Mouse (Mus musculus): ENCODE data around the gene Laptm4a. TPM values are rescaled to one million over a fixed set of nuclear protein-coding genes. Genes with fewer than 3 reads are reported as not detected.
A peak's percentile ranks its signal among the peaks of the same experiment; 100 is the strongest.

Gene Laptm4a
- polyA plus RNA-seq, 1 experiment from 2014 or later, result 292 TPM

DNA sequence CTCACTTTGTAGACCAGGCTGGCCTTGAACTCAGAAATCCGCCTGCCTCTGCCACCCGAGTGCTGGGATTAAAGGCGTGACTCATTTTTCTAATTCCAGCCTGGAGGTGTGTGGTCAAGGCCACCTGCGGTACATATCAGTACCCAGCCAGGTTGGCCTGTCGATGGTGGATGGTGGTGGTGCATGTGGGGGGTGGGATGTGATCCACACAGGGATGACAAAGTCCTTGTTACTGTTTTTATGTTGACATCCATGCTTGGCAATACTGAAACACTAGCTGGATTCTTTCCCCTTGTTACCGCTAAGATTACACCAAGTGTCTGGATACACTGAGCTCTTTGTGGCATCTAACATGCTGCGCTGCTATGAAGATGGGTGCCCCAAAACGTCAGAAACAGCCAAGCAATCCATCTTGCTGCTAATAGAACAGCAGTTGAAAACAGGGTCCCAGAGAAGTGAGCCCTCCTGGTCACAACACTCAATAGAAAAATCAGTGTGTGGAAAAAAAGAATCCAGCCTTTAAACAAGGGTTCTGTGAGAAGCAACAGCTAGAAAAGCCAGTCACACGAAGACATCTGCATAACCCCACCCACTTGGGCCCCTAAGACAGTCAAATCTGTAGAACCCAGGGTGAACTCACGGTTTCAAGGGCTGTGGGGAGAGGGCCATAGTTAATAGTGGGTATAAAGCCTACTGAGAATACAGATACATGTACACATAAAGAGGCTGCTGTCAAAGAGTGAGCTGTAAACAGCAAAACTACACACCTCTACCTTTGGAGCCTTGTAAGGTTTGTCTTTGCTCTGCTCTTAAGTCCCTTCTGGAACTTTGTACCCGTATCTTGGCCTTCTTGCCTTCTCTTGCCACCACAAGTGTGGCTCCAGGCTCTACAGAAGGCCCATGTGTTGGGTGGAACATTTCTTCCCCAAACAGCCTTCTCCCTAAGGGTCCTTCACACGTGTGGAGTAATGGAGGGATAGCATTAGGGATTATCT lies 18.8 kb downstream of the Laptm4a start:
- Histone ChIP-seq H3K27me3 (no peaks in the 10 kb centered on the region), H3K27ac (replicated peaks) (no peak overlapping the region), H3K9ac (replicated peaks) (no peak overlapping the region), H3K4me3 (no peak overlapping the region), H3K4me2 (replicated peaks) (no peak overlapping the region), H3K9me3 (no peaks in the 10 kb centered on the region), H3K4me1 (no peaks in the 10 kb centered on the region), H3K36me3 (peaks cover 40% of the 10 kb centered on the region)
- ATAC-seq (replicated peaks), result 0 out of 2 replicates have a peak, but pooled peaks have one; percentile 19
- WGBS, result 69% methylated on average over 12 of the region's 12 CpGs

DNA sequence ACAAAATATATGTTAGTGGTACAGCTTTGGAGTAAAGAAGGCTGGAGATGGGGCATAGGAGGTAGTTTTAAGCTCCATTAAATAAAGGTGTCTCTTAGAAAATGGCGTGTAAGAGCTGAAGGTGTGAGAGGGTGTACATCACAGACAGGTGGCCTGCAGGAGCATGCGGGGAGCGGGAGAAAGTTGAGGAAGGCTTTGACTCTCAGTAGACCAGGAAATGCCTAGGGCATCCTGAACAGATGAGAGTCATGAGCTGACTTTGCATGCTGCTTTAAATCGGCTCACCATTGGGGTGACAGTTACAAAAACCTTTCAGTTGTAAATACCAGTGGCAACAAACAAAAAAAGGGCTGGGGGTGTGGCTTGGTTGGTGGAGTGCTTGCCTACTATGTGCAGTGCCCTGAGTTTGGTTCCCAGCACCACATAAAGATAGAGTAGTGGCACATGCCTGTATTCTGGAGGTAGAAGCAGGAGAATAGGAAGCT lies 19.7 kb downstream of the Laptm4a start:
- peaks cover 31% of the 10 kb centered on the region for H3K36me3 ChIP-seq
- H3K27ac ChIP-seq (replicated peaks), result no peak overlapping the region
- no peak overlapping the region for H3K4me3 ChIP-seq
- H3K27me3 ChIP-seq, result no peaks in the 10 kb centered on the region
- ATAC-seq (replicated peaks), result no peak
- no peaks in the 10 kb centered on the region for H3K4me1 ChIP-seq
- 81% methylated on average over 4 of the region's 4 CpGs for WGBS
- no peak overlapping the region for H3K4me2 ChIP-seq (replicated peaks)
- H3K9me3 ChIP-seq, result no peaks in the 10 kb centered on the region
- no peak overlapping the region for H3K9ac ChIP-seq (replicated peaks)

GRCm38 (mm10) chr12:8941699-8942392 lies 20.4 kb downstream of the Laptm4a start:
- no peak overlapping the region for H3K4me3 ChIP-seq
- peaks cover 25% of the 10 kb centered on the region for H3K36me3 ChIP-seq
- ATAC-seq (replicated peaks), result no peak
- no peaks in the 10 kb centered on the region for H3K4me1 ChIP-seq
- H3K27ac ChIP-seq (replicated peaks), result no peak overlapping the region
- 70% methylated on average over 4 of the region's 4 CpGs for WGBS
- no peak overlapping the region for H3K9ac ChIP-seq (replicated peaks)
- no peaks in the 10 kb centered on the region for H3K27me3 ChIP-seq
- no peaks in the 10 kb centered on the region for H3K9me3 ChIP-seq
- H3K4me2 ChIP-seq (replicated peaks), result no peak overlapping the region

- Histone ChIP-seq H3K27me3 (no peaks in the 10 kb centered on the region), H3K27ac (replicated peaks) (no peak overlapping the region), H3K4me1 (peaks cover 11% of the 10 kb centered on the region), H3K4me2 (replicated peaks) (peak overlapping the region; percentile 88), H3K36me3 (no peaks in the 10 kb centered on the region), H3K4me3 (no peak overlapping the region), H3K9ac (replicated peaks) (no peak overlapping the region), H3K9me3 (no peaks in the 10 kb centered on the region)
- ATAC-seq (replicated peaks), result no peak
- WGBS, result 68% methylated on average over 9 of the region's 9 CpGs
These were observed 25.7 kb downstream of the Laptm4a start for GRCm38 (mm10) chr12:8947163-8947562.

DNA sequence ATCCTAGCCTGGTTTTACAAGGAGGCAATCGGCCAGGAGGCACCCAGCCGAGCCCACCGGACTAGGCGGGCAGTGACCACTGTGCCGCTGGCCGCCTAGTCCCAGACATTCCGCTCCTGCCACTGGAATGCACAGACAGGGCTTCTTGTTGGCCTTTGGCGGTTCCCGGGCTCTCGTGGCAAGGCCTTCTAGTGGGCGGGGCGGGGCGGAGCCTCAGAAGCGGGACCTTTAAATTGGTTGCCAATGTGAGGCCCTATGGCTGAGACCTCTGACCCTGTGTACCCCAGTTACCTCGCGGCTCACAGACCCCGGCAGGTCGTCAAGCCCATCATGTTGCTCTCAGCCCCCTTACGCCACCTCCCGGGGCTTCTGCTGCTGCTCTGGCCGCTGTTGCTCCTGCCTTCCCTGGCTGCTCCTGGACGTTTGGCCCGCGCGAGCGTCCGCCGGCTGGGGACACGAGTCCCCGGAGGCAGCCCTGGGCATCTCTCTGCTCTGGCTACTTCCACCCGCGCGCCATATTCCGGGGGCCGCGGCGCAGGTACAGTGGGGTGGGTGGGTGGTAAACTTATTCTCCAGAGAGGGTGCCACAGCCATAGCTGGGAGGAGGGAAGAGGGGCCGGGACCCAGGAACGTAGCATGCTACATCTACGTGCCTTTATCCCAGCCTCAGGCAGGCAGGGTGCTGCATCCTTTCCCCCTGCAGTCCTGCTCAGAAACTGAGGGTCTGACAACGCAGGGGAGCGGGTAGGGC lies 26.4 kb downstream of the Laptm4a start, which contains the start of gene Matn3:
TSS of gene Matn3 (plus strand) at position 216 of the 751 bp plus-strand sequence.
- Histone ChIP-seq H3K4me3 (peak within 1 kb of the TSS; percentile 41), H3K9me3 (no peaks in the 10 kb centered on the region), H3K4me2 (replicated peaks) (peak within 1 kb of the TSS; percentile 88), H3K27me3 (no peaks in the 10 kb centered on the region), H3K27ac (replicated peaks) (no peak within 1 kb of the TSS), H3K9ac (replicated peaks) (peak within 1 kb of the TSS; percentile 43), H3K36me3 (no peaks in the 10 kb centered on the region), H3K4me1 (peaks cover 11% of the 10 kb centered on the region)
- ATAC-seq (replicated peaks), result peak; percentile 72
- WGBS, result 2% methylated on average over 42 of the region's 42 CpGs

- Histone ChIP-seq H3K27me3 (no peaks in the 10 kb centered on the region), H3K27ac (replicated peaks) (no peak overlapping the region), H3K9ac (replicated peaks) (no peak overlapping the region), H3K9me3 (no peaks in the 10 kb centered on the region), H3K36me3 (no peaks in the 10 kb centered on the region), H3K4me1 (peaks cover 3% of the 10 kb centered on the region), H3K4me2 (replicated peaks) (no peak overlapping the region), H3K4me3 (no peak overlapping the region)
- ATAC-seq (replicated peaks), result no peak
- WGBS, result 42% methylated on average over 10 of the region's 10 CpGs
These were observed 31.7 kb downstream of the Laptm4a start for GRCm38 (mm10) chr12:8953136-8953535.

GRCm38 (mm10) chr12:8954161-8954561 lies 32.7 kb downstream of the Laptm4a start:
- H3K36me3 ChIP-seq, result no peaks in the 10 kb centered on the region
- H3K9ac ChIP-seq (replicated peaks), result no peak overlapping the region
- WGBS, result 43% methylated on average over 9 of the region's 9 CpGs
- no peaks in the 10 kb centered on the region for H3K9me3 ChIP-seq
- no peak overlapping the region for H3K4me2 ChIP-seq (replicated peaks)
- no peaks in the 10 kb centered on the region for H3K27me3 ChIP-seq
- ATAC-seq (replicated peaks), result no peak
- no peak overlapping the region for H3K27ac ChIP-seq (replicated peaks)
- no peak overlapping the region for H3K4me3 ChIP-seq
- H3K4me1 ChIP-seq, result no peaks in the 10 kb centered on the region

DNA sequence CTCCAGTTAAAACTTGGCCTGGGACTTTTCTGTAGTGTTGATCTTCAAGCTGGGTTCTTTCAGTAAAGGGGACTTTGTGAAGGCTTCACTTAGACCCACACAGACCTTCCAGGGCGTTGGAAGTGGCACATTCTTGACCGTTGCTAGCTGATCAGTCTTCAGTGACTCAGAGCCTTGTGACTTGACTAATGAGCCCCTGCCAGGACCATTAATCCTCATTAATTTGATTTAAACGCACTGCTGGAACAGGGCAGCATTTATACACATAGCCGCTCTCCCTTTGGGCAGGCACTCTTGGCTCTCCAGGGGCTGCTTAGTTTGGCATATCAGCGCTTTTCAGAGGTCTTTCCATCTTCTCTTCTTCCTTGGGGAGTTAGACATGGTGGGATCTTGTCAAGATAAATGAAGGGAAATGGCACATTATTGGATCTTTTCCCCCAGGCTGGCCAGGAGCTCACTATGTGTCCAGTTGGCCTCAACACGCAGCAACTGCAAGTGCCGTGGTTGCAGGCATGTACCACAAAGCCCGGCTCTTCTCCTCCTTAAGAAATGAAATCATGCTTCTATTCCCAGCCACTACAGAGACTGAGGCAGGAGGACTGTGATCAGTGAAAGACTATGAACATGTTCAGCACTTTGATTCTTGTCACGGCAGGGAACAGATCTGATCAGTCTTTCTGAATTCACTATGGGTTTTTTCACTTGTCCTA lies 40.3 kb downstream of the Laptm4a start:
- Histone ChIP-seq H3K36me3 (no peaks in the 10 kb centered on the region), H3K4me1 (no peaks in the 10 kb centered on the region), H3K4me2 (replicated peaks) (no peak overlapping the region), H3K27me3 (no peaks in the 10 kb centered on the region), H3K9me3 (no peaks in the 10 kb centered on the region), H3K27ac (replicated peaks) (no peak overlapping the region), H3K4me3 (no peak overlapping the region), H3K9ac (replicated peaks) (no peak overlapping the region)
- 44% methylated on average over 9 of the region's 9 CpGs for whole genome bisulfite sequencing
- no peak for ATAC-seq (replicated peaks)

- Histone ChIP-seq H3K9me3 (no peaks in the 10 kb centered on the region), H3K27me3 (no peaks in the 10 kb centered on the region), H3K4me3 (no peak overlapping the region), H3K27ac (replicated peaks) (no peak overlapping the region), H3K4me2 (replicated peaks) (no peak overlapping the region), H3K4me1 (peaks cover 10% of the 10 kb centered on the region), H3K9ac (replicated peaks) (no peak overlapping the region), H3K36me3 (no peaks in the 10 kb centered on the region)
- no peak for ATAC-seq (replicated peaks)
- 50% methylated on average over 9 of the region's 9 CpGs for WGBS
These were observed 48.4 kb downstream of the Laptm4a start for GRCm38 (mm10) chr12:8969828-8970227.

DNA sequence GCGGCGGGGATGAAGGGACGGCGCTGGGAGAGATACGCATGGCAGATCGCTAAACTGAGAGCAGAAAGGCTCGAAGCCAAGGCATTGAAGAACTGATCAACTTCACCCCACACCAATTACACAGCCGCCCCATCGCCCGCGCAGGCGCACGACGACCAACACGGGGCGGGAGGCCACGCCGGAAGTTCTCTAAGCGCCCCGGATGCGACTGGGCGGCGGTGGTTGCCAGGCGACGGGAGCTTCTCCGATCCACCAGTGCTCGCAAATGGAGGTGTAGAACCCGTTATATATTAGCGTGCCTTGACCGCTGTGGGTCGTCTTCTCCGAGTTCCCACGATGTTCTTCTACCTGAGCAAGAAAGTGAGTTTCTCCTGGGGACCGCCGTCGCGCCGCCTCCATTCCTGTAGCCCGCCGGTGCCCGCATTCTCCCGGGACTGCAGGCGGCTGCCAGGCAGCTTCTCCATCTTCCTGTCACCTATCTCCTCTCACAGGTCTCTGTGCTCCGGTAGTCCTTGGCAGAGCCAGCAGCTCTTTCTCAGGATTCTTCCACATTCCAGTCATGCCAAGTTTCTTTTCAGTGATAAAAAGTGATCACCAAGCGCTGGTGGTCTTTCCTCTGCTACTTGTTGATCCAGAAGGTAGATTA lies 52.5 kb downstream of the Laptm4a start, which contains the start of gene Wdr35:
TSS of gene Wdr35 (plus strand) at position 73 of the 646 bp plus-strand sequence.
- under 1% methylated on average over 45 of the region's 45 CpGs for WGBS
- peak within 1 kb of the TSS; percentile 81 for H3K4me3 ChIP-seq
- no peaks in the 10 kb centered on the region for H3K27me3 ChIP-seq
- H3K36me3 ChIP-seq, result peaks cover 5% of the 10 kb centered on the region
- peak; percentile 99 for ATAC-seq (replicated peaks)
- peaks cover 21% of the 10 kb centered on the region for H3K4me1 ChIP-seq
- H3K27ac ChIP-seq (replicated peaks), result peak within 1 kb of the TSS; percentile 78
- no peaks in the 10 kb centered on the region for H3K9me3 ChIP-seq
- peak within 1 kb of the TSS; percentile 79 for H3K4me2 ChIP-seq (replicated peaks)
- peak within 1 kb of the TSS; percentile 62 for H3K9ac ChIP-seq (replicated peaks)

DNA sequence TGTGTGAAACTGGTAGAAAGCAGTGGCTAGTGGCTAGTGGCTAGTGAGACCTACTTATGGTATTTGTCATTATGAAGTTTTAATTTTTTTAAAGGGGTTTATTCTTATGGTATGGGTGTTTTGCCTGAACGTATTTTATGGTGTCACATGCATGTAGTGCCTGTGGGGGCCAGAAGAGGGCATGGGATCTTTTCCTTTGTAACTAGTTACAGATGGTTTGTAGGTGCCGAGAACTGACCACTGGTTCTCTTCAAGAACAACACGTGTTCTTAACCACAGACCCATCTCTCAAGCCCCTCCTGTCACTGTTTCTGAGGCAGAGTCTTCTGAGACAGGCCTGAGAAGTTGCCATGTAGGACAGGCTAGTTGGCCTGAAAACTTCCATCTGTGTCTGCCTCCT lies 53.6 kb downstream of the Laptm4a start:
- Histone ChIP-seq H3K9me3 (no peaks in the 10 kb centered on the region), H3K27ac (replicated peaks) (no peak overlapping the region), H3K27me3 (no peaks in the 10 kb centered on the region), H3K4me1 (peaks cover 21% of the 10 kb centered on the region), H3K36me3 (peaks cover 15% of the 10 kb centered on the region), H3K9ac (replicated peaks) (no peak overlapping the region), H3K4me3 (peak overlapping the region; percentile 81; the same call in 1 of the 2 replicates), H3K4me2 (replicated peaks) (no peak overlapping the region; the same call in 1 of the 2 replicates)
- ATAC-seq (replicated peaks), result no peak
- 77% methylated on average over 3 of the region's 3 CpGs for WGBS

Measured in forebrain, embryonic 15.5 days (tissue).